Mouse (Mus musculus) olfactory bulb, adult 2 months (tissue): ENCODE data around the gene Timp4.
"Not testable (repeated sequence)": the region's sequence is repeated elsewhere in the genome, so short reads cannot be mapped to it uniquely, and the experiment has no call there.

Experiments used
- CTCF ChIP-seq: fragments of 200-500 bp; IDR thresholded peaks from 2 replicates; pipeline ENCODE4 v1.5.1; 2012; ENCODE audit warnings: low read depth, mild to moderate bottlenecking, low read length, moderate library complexity; ENCODE audit not compliant: insufficient read depth
- POLR2A ChIP-seq: fragments of 200-500 bp; IDR thresholded peaks from 2 replicates; pipeline ENCODE4 v1.6.1; 2012; ENCODE audit warnings: mild to moderate bottlenecking, low read depth, low read length, moderate library complexity; ENCODE audit not compliant: insufficient read depth

DNA sequence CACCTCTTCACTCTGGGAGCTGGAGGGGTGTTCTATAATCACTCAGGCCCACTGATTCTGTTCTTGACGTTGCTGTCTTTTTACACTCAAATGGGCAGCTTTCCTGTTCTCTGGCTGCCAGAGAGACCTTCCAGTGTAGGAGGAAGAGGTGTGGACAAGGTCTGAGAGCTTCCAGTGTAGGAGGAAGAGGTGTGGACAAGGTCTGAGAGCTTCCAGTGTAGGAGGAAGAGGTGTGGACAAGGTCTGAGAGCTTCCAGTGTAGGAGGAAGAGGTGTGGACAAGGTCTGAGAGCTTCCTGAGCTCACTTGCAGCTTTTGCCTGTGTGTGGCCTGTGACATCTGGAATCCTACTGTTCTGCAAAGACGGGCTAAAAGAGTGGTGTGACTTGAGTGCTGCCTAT lies 11.6 kb downstream of the Timp4 start:
- TF ChIP-seq CTCF, POLR2A: not testable (repeated sequence)
